Mouse (Mus musculus): Measurements from ENCODE around the gene Prickle2.
A peak's percentile ranks its signal among the peaks of the same experiment; 100 is the strongest.

Gene Prickle2

DNA sequence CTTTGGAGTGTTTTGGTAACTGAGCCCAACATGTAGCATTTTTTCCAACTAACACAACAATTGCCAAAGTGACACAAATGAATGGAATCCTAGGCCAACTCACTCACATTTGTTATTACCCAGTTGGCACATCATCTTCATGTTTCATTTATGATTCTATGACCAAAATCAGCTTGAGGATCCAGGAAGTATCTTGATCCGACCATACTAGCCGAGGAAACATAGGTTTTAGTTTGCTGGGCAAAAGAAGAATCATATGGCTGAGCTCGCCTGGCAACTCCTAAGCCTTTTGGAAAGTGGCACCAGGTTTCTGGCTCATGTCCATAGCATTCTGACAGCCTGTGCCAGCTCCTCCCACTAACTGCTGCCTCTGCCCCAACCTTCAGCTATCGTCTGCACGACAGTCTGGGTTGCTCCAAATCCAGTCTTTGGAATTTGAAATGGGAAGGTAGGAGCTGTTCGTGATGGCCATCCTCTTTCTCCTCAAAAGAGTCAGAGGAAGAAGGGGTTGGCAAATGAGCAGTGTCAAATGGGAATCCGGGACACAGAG, 184.4 kb downstream of the Prickle2 start:
- no peak for TF ChIP-seq GATA4 (IDR thresholded peaks at IDR 0.05; ENCODE audit: insufficient replicate concordance, low read length)

DNA sequence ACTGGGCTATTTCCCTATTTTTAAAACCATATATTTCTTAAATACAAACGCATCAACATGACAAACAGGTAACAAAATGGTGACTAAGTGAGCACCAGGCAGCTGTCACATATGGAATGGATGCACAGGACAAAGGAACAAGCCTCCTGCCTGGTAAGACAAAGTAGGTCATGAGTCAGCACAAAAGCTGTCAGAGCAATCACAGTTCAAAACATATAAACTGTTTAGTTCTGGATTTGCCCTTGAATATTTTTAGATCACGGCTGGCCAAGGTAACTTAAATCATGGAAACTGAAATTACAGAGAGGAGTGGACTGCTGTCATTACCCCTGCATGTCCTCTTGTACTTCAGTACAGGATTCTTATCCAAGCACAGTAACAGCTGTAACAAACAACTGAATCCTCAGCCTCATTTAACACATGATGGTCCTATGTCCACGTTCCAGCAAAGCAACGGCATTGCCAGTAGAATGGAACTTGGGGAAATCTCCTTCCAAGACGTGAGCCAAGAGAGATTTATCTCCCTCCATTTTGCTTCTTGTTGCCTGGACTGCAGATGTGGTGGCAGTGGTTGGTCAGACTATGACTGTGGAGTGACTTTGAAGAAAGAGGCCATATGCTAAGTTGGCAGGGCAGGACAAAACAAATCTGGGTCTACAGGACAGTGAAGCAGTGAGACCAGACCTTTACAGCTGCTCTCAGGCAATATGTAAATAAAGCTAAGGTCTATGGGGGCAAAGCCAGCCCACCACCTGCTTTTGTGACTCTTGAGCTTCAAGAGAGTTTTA, 185.7 kb downstream of the Prickle2 start:
- no peak for TF ChIP-seq GATA4 (IDR thresholded peaks at IDR 0.05; ENCODE audit: insufficient replicate concordance, low read length)

GRCm38 (mm10) chr6:92518438-92518968, 187.5 kb downstream of the Prickle2 start:
- TF ChIP-seq GATA4 (IDR thresholded peaks at IDR 0.05; ENCODE audit: insufficient replicate concordance, low read length) = peak; percentile 62; the same call in 1 of the 2 replicates

- TF ChIP-seq GATA4 (IDR thresholded peaks at IDR 0.05; ENCODE audit: insufficient replicate concordance, low read length) = no peak
Measured at GRCm38 (mm10) chr6:92517002-92517401, 189.0 kb downstream of the Prickle2 start.

DNA sequence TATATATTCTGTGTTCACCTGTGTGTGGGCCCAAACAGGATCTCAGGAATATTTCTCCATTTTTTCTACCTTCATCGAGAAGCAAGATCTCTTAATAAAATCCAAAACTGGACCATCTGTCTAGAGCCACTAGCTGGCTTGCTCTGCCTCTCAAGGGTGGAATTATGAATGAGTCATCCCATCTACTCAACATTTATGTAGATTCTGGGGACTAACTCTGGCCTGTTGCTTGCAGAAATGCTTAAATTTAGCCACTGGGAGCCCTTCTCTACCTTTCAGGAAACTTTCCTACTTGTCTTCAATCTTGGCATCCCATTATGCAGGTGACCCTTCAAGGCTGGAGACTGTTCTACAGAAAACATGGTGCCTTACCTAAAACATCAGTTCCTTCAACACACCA, 194.0 kb downstream of the Prickle2 start:
- TF ChIP-seq GATA4 (IDR thresholded peaks at IDR 0.05; ENCODE audit: insufficient replicate concordance, low read length) = no peak

DNA sequence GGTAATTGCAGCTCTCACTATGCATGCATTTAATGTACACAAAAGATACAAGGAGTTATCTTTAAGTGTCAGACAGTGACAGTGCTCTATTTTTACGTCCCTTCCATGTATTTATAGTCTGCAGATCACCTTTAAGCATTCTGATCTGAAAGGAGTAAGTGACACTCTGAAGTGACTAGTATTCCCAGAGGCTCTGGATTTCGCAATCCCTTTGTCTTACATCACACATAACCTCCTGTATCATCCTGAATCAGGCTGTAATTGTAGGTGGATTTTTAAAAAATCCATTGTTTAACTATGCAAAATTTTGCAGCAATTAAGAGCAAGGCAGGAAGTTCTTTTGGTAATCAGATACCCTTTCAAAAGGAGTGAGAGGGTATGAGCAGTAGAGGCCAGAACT, 196.2 kb downstream of the Prickle2 start:
- TF ChIP-seq GATA4 (IDR thresholded peaks at IDR 0.05; ENCODE audit: insufficient replicate concordance, low read length) = no peak

GRCm38 (mm10) chr6:92506276-92506675, 199.7 kb downstream of the Prickle2 start:
- TF ChIP-seq GATA4 (IDR thresholded peaks at IDR 0.05; ENCODE audit: insufficient replicate concordance, low read length) = no peak

DNA sequence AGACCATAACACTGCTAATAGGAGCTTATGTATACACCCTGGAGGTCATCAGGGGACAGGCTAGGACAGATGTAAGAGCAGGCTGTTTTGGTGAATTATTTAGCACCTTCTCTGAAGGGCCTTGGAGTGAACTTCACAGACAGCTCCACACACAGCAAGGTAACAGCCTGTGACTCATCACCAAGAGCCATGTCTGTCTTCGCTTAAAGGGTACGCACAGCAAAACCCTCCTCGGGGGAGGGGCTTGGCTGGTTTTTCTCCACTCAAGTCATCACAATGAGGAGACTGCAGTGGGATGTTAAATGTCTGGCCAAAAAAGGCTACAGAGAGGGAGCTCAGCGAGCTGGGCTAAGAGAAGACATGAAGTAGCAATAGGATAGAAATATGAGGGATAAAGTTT, 206.5 kb downstream of the Prickle2 start:
- no peak for TF ChIP-seq GATA4 (IDR thresholded peaks at IDR 0.05; ENCODE audit: insufficient replicate concordance, low read length)

DNA sequence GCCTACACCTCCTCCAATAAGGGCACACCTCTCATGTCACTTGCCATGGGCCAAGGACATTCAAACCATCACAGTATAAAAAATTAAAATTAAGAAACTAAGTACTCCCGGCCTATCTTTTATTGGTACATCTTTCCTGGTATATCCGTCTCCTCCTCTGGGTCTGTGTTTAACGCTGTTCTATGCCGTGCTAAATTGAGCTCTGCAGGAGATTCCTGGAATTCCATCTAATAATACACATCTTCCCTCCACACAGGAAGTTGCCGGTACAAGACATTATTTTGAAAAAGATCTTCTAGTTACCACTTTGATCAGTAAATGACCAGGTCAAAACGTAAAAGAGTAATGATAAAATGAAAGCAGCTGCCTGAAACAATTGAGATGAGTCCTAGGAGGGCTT, 207.4 kb downstream of the Prickle2 start:
- TF ChIP-seq GATA4 (IDR thresholded peaks at IDR 0.05; ENCODE audit: insufficient replicate concordance, low read length) = no peak

DNA sequence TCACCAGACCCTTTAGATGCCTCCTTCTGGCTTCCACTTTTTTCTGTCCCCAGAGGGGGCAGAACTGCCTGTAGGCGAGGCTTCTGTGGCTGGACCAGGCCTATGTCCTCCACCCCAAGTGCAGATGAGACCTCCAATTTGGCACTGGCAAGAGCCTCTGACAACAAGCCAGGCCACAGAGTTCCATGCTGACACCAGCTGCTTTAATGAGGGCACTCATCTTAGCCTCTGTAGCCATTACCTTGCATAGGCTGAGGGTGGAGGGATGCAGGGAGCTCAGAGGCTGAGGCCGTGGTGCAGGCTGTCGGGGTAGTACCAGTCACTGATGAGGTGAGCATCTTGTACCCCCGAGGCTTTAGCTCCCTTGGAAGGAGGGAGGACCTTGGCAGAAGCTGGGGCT, 208.7 kb downstream of the Prickle2 start:
- TF ChIP-seq GATA4 (IDR thresholded peaks at IDR 0.05; ENCODE audit: insufficient replicate concordance, low read length) = no peak

GRCm38 (mm10) chr6:92495500-92495899, 210.5 kb downstream of the Prickle2 start:
- TF ChIP-seq GATA4 (IDR thresholded peaks at IDR 0.05; ENCODE audit: insufficient replicate concordance, low read length) = no peak

- no peak for TF ChIP-seq GATA4 (IDR thresholded peaks at IDR 0.05; ENCODE audit: insufficient replicate concordance, low read length)
Measured at GRCm38 (mm10) chr6:92481690-92481956, 224.3 kb downstream of the Prickle2 start.

- TF ChIP-seq GATA4 (IDR thresholded peaks at IDR 0.05; ENCODE audit: insufficient replicate concordance, low read length) = no peak; the same call in 1 of the 2 replicates
Measured at GRCm38 (mm10) chr6:92480941-92481689, 224.8 kb downstream of the Prickle2 start.

DNA sequence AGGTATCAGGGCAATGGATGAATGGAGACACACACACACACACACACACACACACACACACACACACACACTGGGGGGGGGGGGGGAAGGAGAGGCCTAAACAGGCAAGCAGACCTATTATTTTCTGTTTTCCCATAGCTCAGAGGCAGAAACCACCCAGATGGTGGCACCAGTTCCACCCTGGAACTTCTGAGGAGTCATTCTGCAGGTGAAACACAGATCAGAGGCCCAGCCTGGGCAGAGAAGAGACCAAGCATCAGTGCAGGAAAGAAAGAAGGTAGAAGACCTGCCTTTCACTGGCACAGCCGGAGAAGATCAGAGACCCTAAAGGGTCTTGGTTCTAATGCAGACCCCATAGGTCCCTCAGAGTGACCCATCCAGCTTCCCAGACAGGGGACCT, 227.3 kb downstream of the Prickle2 start:
- TF ChIP-seq GATA4 (IDR thresholded peaks at IDR 0.05; ENCODE audit: insufficient replicate concordance, low read length) = no peak

GRCm38 (mm10) chr6:92477621-92478020, 228.3 kb downstream of the Prickle2 start:
- no peak for TF ChIP-seq GATA4 (IDR thresholded peaks at IDR 0.05; ENCODE audit: insufficient replicate concordance, low read length)

DNA sequence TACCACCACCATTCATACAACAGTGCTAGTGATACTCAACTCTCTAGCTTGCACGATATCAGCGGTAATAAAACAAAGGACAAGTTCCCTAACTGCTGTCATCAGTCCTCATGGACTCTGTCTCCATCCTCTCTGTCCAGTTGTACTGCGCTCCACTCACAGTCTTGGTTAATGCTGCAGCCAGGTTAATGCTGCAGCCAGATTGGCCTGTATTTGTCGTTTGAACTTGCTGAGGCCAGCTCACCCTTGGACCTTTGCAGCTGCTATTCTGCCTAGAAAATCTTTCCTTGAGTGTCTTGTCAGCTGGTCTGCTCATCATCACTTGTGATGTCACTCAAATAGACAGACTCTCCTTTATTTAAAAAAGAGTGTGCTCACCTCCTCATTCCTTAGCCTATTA, 236.5 kb downstream of the Prickle2 start:
- no peak for TF ChIP-seq GATA4 (IDR thresholded peaks at IDR 0.05; ENCODE audit: insufficient replicate concordance, low read length)
